Mouse (Mus musculus): ENCODE measurements around the gene Chrm3. TPM values are rescaled to one million over a fixed set of nuclear protein-coding genes. Genes with fewer than 3 reads are reported as not detected.
A peak's percentile ranks its signal among the peaks of the same experiment; 100 is the strongest.
"Not testable (repeated sequence)": the region's sequence is repeated elsewhere in the genome, so short reads cannot be mapped to it uniquely, and the experiment has no call there.

Gene Chrm3
- polyA plus RNA-seq, 1 experiment, result 1.8 TPM

DNA sequence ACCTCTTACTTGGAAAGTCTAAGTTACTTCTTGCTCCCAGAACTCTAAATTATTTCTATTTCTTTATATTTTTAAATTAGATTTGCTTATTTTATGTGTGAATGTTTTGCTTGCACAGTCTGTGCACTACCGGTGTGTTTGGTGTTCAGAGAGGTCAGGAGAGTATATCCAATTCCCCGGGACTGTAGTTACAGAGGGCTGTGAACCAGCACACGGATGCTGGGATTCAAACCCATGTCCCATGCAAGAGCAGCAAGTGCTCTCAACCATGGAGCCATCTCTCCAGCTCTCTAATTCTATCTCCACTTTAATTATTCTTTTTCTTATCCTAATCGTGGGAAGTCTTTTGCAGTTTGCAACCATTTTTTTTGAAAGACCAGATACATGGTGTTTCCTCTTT lies 478.7 kb downstream of the Chrm3 start:
- Histone ChIP-seq H3K4me1 (ENCODE audit: control insufficient read depth, insufficient read depth, low read length) (peaks cover 7% of the 10 kb centered on the region), H3K4me3 (replicated peaks; ENCODE audit: extremely low read depth, low read depth, low read length) (no peak overlapping the region)
- 48% methylated on average over 4 of the region's 4 CpGs for WGBS
- DNase-seq, result no peak
- TF ChIP-seq POLR2A (IDR thresholded peaks at IDR 0.05; ENCODE audit: borderline replicate concordance, extremely low read depth, low read depth, low read length) (no peak), CTCF (IDR thresholded peaks at IDR 0.05; ENCODE audit: insufficient read depth, low read length) (no peak)

DNA sequence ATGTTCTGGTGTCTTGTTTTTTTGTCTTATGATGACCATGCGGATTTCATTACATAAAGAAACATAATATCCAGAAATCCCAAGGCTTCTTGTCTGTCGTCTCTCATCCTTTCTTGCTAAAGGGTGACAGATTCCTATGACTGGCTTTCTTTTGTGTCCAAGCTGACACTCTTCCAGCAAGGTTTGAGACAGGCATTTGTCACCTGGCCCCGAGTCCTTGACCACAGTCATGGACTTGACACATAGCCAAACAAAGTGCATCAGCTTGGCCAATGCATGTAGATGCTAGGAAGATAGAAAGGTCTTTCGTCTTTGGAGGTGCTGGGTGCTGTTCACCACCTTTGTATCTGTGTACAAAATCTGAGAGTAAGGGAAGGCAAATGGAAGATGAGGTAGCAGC lies 480.2 kb downstream of the Chrm3 start:
- 80% methylated on average over 4 of the region's 4 CpGs for WGBS
- H3K4me1 ChIP-seq (ENCODE audit: control insufficient read depth, insufficient read depth, low read length), result no peaks in the 10 kb centered on the region
- H3K4me3 ChIP-seq (replicated peaks; ENCODE audit: extremely low read depth, low read depth, low read length), result no peak overlapping the region
- TF ChIP-seq CTCF (IDR thresholded peaks at IDR 0.05; ENCODE audit: insufficient read depth, low read length) (no peak), POLR2A (IDR thresholded peaks at IDR 0.05; ENCODE audit: borderline replicate concordance, extremely low read depth, low read depth, low read length) (no peak)
- no peak for DNase-seq

DNA sequence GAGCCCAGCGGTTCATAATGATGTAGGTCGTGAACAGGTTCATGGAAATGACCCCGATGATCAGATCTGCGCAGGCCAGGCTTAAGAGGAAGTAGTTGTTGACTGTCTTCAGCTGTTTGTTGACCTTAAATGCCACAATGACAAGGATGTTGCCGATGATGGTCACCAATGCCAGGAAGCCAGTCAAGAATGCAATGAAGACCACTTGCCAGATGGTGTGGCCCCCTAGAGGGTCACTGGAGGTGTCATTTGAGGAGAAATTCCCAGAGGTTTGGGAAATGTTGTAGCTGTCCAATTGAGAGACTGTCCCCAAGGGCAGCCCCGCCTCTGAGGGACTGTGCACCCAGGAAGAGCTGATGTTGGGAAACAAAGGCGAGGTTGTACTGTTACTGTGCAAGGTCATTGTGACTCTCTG lies 482.0 kb downstream of the Chrm3 start:
- no peak for DNase-seq
- WGBS, result 66% methylated on average over 7 of the region's 7 CpGs
- no peaks in the 10 kb centered on the region for H3K4me1 ChIP-seq (ENCODE audit: control insufficient read depth, insufficient read depth, low read length)
- H3K4me3 ChIP-seq (replicated peaks; ENCODE audit: extremely low read depth, low read depth, low read length), result no peak overlapping the region
- TF ChIP-seq CTCF (IDR thresholded peaks at IDR 0.05; ENCODE audit: insufficient read depth, low read length) (no peak), POLR2A (IDR thresholded peaks at IDR 0.05; ENCODE audit: borderline replicate concordance, extremely low read depth, low read depth, low read length) (no peak)

DNA sequence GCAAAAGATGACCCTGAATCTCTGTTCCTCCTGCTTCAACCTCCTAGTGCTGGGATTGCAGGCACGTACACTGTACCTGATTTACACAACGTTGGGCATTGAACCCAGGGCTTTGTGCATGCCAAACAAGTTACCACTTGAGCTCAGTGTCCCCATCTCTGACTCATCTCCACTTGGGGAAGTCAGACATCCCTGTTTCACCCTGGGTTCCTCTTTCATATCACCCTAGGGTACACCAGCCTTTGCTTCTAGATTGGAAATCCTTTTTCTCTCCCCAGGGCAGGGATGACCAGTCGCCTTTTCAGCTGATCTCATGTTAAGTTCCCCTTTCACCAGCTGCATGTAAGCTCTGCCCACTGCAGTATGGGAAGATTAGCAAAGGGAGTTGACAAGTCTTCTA lies 487.3 kb downstream of the Chrm3 start:
- no peak for TF ChIP-seq POLR2A (IDR thresholded peaks at IDR 0.05; ENCODE audit: borderline replicate concordance, extremely low read depth, low read depth, low read length)
- TF ChIP-seq CTCF (IDR thresholded peaks at IDR 0.05; ENCODE audit: insufficient read depth, low read length), result no peak
- no peak overlapping the region for H3K4me3 ChIP-seq (replicated peaks; ENCODE audit: extremely low read depth, low read depth, low read length)
- no peaks in the 10 kb centered on the region for H3K4me1 ChIP-seq (ENCODE audit: control insufficient read depth, insufficient read depth, low read length)
- DNase-seq, result no peak
- 69% methylated on average over 3 of the region's 3 CpGs for WGBS

DNA sequence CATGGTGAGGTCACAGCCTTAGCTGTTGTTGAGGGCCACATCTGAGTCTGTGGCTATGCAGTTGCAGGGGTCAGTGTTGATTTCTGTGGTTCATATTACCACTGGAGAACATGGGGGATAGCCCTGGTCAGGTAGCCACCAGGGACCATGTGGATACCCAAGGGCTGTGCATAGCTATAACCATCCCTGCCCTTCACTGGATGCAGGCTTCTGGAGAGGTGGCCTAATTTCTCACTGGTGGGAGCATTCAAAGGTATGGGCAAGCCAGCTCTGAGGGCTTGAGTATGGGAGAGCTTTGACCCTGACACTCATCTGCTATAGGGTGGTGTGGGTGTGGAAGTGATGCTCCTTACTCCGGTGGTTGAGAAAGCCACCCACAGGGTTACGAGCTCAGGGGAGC lies 494.5 kb downstream of the Chrm3 start:
- no peak overlapping the region for H3K4me3 ChIP-seq (replicated peaks; ENCODE audit: extremely low read depth, low read depth, low read length)
- TF ChIP-seq CTCF (IDR thresholded peaks at IDR 0.05; ENCODE audit: insufficient read depth, low read length) (no peak), POLR2A (IDR thresholded peaks at IDR 0.05; ENCODE audit: borderline replicate concordance, extremely low read depth, low read depth, low read length) (no peak)
- H3K4me1 ChIP-seq (ENCODE audit: control insufficient read depth, insufficient read depth, low read length), result no peaks in the 10 kb centered on the region
- no peak for DNase-seq
- WGBS, result 96% methylated on average over 2 of the region's 2 CpGs

DNA sequence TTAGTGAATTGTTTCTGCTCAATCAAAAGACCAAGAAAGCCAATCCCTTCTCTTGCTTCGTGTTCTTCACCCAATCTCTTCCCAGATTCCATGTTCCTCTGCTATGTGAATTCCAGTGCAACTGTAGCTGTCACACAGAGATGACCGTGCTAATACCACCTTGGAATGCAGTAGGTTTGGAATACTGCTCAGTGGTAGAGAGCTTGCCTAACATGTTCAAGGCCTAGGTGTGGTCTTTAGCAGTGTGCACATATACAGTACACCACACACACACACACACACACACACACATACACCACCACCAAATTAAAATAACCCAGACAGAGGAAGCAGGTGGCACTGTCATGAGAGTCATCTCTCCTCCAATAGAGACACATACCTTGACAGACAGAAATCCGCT lies 513.1 kb downstream of the Chrm3 start:
- Histone ChIP-seq H3K4me3 (replicated peaks; ENCODE audit: extremely low read depth, low read depth, low read length) (no peak overlapping the region), H3K4me1 (ENCODE audit: control insufficient read depth, insufficient read depth, low read length) (no peaks in the 10 kb centered on the region)
- WGBS, result 73% methylated on average over 3 of the region's 3 CpGs
- TF ChIP-seq CTCF (IDR thresholded peaks at IDR 0.05; ENCODE audit: insufficient read depth, low read length), result no peak
- no peak for TF ChIP-seq POLR2A (IDR thresholded peaks at IDR 0.05; ENCODE audit: borderline replicate concordance, extremely low read depth, low read depth, low read length)
- DNase-seq, result no peak

DNA sequence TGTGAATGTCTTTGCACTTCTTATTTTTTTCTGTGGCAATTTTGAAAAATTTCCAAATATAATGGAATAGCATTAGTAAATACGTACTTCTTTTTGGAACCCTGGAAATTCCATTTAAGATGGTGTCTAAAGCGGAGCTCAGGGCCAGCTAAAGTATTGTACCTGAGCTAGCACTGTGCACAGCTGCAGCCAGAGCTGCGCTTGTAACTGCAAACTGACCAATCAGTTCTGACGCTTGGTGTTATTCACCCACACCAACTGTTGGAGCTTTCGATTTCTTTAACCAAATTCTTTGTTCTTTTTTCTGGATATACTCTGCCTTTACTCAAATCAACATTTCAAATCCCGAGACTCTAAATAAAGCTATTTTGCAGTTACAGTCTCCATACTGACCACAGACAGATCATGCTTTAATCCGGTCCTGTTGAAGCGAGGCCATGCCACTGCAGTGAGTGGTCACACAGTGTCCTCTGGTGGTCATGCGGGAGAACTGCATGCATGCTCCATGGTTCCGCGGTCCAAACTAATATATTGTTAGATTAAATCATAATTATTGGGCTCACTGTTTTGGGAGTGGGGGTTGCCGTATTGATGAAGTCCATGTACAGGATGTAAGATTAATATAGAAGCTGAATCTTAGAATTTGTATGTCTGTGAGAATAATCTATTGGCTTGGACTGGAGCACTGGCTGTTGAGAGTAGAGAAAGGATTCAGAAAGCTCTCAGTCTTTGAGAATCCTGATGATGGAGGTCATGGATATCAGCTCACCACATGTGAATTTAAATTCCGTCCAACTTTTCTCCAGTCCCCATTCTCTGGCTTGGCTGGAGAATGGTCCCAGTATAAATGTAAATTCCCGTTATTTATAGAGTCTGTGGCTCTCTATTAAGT lies 513.9 kb downstream of the Chrm3 start:
- WGBS, result 36% methylated on average over 14 of the region's 14 CpGs
- peak; percentile 42 for DNase-seq
- Histone ChIP-seq H3K4me3 (replicated peaks; ENCODE audit: extremely low read depth, low read depth, low read length) (no peak overlapping the region), H3K4me1 (ENCODE audit: control insufficient read depth, insufficient read depth, low read length) (no peaks in the 10 kb centered on the region)
- no peak for TF ChIP-seq POLR2A (IDR thresholded peaks at IDR 0.05; ENCODE audit: borderline replicate concordance, extremely low read depth, low read depth, low read length)
- TF ChIP-seq CTCF (IDR thresholded peaks at IDR 0.05; ENCODE audit: insufficient read depth, low read length), result peak; percentile 100

DNA sequence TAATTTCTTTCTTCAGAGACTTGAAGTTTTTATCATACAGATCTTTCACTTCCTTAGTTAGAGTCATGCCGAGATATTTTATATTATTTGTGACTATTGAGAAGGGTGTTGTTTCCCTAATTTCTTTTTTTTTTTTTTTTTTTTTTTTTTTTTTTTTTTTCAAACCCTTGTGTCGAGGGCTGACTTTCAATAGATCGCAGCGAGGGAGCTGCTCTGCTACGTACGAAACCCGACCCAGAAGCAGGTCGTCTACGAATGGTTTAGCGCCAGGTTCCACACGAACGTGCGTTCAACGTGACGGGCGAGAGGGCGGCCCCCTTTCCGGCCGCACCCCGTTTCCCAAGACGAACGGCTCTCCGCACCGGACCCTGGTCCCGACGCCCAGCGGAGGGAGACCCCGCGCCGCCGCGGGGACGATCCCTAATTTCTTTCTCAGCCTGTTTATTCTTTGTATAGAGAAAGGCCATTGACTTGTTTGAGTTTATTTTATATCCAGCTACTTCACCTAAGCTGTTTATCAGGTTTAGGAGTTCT lies 526.4 kb downstream of the Chrm3 start:
- WGBS, result 73% methylated on average over 33 of the region's 33 CpGs
- peak; percentile 51 for DNase-seq
- not testable (repeated sequence) for H3K4me1 ChIP-seq (ENCODE audit: control insufficient read depth, insufficient read depth, low read length); H3K4me3 ChIP-seq (replicated peaks; ENCODE audit: extremely low read depth, low read depth, low read length)

DNA sequence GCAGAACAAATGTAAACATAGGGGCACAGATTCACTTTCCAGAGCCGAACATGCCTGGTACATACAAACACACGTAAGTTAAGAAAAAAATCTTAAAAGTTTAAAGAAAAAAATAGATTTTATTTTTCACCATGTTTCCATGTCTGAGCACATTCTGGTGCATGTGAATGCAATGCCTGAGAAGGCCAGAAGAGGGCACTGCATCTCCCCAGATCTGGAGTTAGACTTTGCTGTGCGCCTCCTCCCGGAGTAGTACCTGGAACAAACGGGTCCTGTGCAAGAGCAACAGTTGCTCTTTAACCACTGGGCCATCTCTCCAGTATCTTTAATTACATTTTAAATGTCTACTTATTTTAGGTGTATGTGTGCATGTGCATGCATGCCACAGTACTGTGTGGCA lies 534.4 kb downstream of the Chrm3 start:
- Histone ChIP-seq H3K4me3 (replicated peaks; ENCODE audit: extremely low read depth, low read depth, low read length) (no peak overlapping the region), H3K4me1 (ENCODE audit: control insufficient read depth, insufficient read depth, low read length) (no peaks in the 10 kb centered on the region)
- WGBS, result 71% methylated on average over 5 of the region's 5 CpGs
- TF ChIP-seq POLR2A (IDR thresholded peaks at IDR 0.05; ENCODE audit: borderline replicate concordance, extremely low read depth, low read depth, low read length) (no peak), CTCF (IDR thresholded peaks at IDR 0.05; ENCODE audit: insufficient read depth, low read length) (peak; percentile 75)
- peak; percentile 48 for DNase-seq

Data from lung, adult 2 months (tissue).